Mouse (Mus musculus): ENCODE measurements at regions not wholly inside any gene's neighbourhood (a gene's known extent, or its start where the extent isn't known, plus 50 kb on each side); places are given as distances from the start of the nearest gene placed in this dataset.

- peaks cover 9% of the 10 kb centered on the region for H3K27me3 ChIP-seq (ENCODE audit: insufficient read depth, low read length)
- no peak for TF ChIP-seq GATA2 (IDR thresholded peaks at IDR 0.05; ENCODE audit: borderline replicate concordance, low read depth, low read length)
- TF ChIP-seq TAL1 (conservative IDR thresholded peaks at IDR 0.05; ENCODE audit: low read depth, low read length), result no peak
- TF ChIP-seq CTCF (IDR thresholded peaks at IDR 0.05; ENCODE audit: low read depth, low read length), result no peak
- no peak for TF ChIP-seq GATA1 (IDR thresholded peaks at IDR 0.05; ENCODE audit: borderline replicate concordance, low read length)
- no peak for TF ChIP-seq POLR2AphosphoS5 (IDR thresholded peaks at IDR 0.05; ENCODE audit: insufficient replicate concordance, low read depth, low read length)
- H3K4me3 ChIP-seq (ENCODE audit: low read depth, low read length), result no peak overlapping the region
- no peak for DNase-seq (ENCODE audit: low spot score)
- no peaks in the 10 kb centered on the region for H3K9me3 ChIP-seq (replicated peaks)
- ATAC-seq (ENCODE audit: extremely low read depth, insufficient number of reproducible peaks, low FRiP score, poor library complexity, severe bottlenecking), result no peak
- H3K4me1 ChIP-seq (ENCODE audit: insufficient read depth, low read depth, low read length), result no peaks in the 10 kb centered on the region
- H3K36me3 ChIP-seq (replicated peaks), result no peaks in the 10 kb centered on the region
Measured at GRCm38 (mm10) chr12:78074290-78074802, 119.7 kb upstream of the Gm6657 start.

GRCm38 (mm10) chr12:78077285-78077684 lies 116.8 kb upstream of the Gm6657 start:
- Histone ChIP-seq H3K27me3 (ENCODE audit: insufficient read depth, low read length) (peaks cover 7% of the 10 kb centered on the region), H3K4me3 (ENCODE audit: low read depth, low read length) (no peak overlapping the region), H3K36me3 (replicated peaks) (no peaks in the 10 kb centered on the region), H3K9me3 (replicated peaks) (no peaks in the 10 kb centered on the region), H3K4me1 (ENCODE audit: insufficient read depth, low read depth, low read length) (no peaks in the 10 kb centered on the region)
- DNase-seq (ENCODE audit: low spot score) (no peak), ATAC-seq (ENCODE audit: extremely low read depth, insufficient number of reproducible peaks, low FRiP score, poor library complexity, severe bottlenecking) (no peak)
- TF ChIP-seq GATA1 (IDR thresholded peaks at IDR 0.05; ENCODE audit: borderline replicate concordance, low read length), result no peak
- TF ChIP-seq TAL1 (conservative IDR thresholded peaks at IDR 0.05; ENCODE audit: low read depth, low read length), result no peak
- TF ChIP-seq CTCF (IDR thresholded peaks at IDR 0.05; ENCODE audit: low read depth, low read length), result no peak
- TF ChIP-seq POLR2AphosphoS5 (IDR thresholded peaks at IDR 0.05; ENCODE audit: insufficient replicate concordance, low read depth, low read length), result no peak
- no peak for TF ChIP-seq GATA2 (IDR thresholded peaks at IDR 0.05; ENCODE audit: borderline replicate concordance, low read depth, low read length)

- no peaks in the 10 kb centered on the region for H3K36me3 ChIP-seq (replicated peaks)
- no peak for ATAC-seq (ENCODE audit: extremely low read depth, insufficient number of reproducible peaks, low FRiP score, poor library complexity, severe bottlenecking)
- TF ChIP-seq TAL1 (conservative IDR thresholded peaks at IDR 0.05; ENCODE audit: low read depth, low read length), result no peak
- TF ChIP-seq POLR2AphosphoS5 (IDR thresholded peaks at IDR 0.05; ENCODE audit: insufficient replicate concordance, low read depth, low read length), result no peak
- no peak for TF ChIP-seq GATA2 (IDR thresholded peaks at IDR 0.05; ENCODE audit: borderline replicate concordance, low read depth, low read length)
- no peak for TF ChIP-seq CTCF (IDR thresholded peaks at IDR 0.05; ENCODE audit: low read depth, low read length)
- TF ChIP-seq GATA1 (IDR thresholded peaks at IDR 0.05; ENCODE audit: borderline replicate concordance, low read length), result no peak
- H3K4me1 ChIP-seq (ENCODE audit: insufficient read depth, low read depth, low read length), result no peaks in the 10 kb centered on the region
- no peak overlapping the region for H3K4me3 ChIP-seq (ENCODE audit: low read depth, low read length)
- no peak for DNase-seq (ENCODE audit: low spot score)
- no peaks in the 10 kb centered on the region for H3K9me3 ChIP-seq (replicated peaks)
- peaks cover 4% of the 10 kb centered on the region; the same call in 1 of the 2 replicates for H3K27me3 ChIP-seq (ENCODE audit: insufficient read depth, low read length)
Measured at GRCm38 (mm10) chr12:78082163-78082562, 111.9 kb upstream of the Gm6657 start.

- Histone ChIP-seq H3K36me3 (replicated peaks) (no peaks in the 10 kb centered on the region), H3K27me3 (ENCODE audit: insufficient read depth, low read length) (peaks cover 2% of the 10 kb centered on the region), H3K4me3 (ENCODE audit: low read depth, low read length) (no peak overlapping the region), H3K4me1 (ENCODE audit: insufficient read depth, low read depth, low read length) (no peaks in the 10 kb centered on the region), H3K9me3 (replicated peaks) (no peaks in the 10 kb centered on the region)
- TF ChIP-seq GATA2 (IDR thresholded peaks at IDR 0.05; ENCODE audit: borderline replicate concordance, low read depth, low read length) (no peak), TAL1 (conservative IDR thresholded peaks at IDR 0.05; ENCODE audit: low read depth, low read length) (no peak), GATA1 (IDR thresholded peaks at IDR 0.05; ENCODE audit: borderline replicate concordance, low read length) (no peak), CTCF (IDR thresholded peaks at IDR 0.05; ENCODE audit: low read depth, low read length) (no peak), POLR2AphosphoS5 (IDR thresholded peaks at IDR 0.05; ENCODE audit: insufficient replicate concordance, low read depth, low read length) (no peak)
- ATAC-seq (ENCODE audit: extremely low read depth, insufficient number of reproducible peaks, low FRiP score, poor library complexity, severe bottlenecking) (no peak), DNase-seq (ENCODE audit: low spot score) (no peak)
Measured at GRCm38 (mm10) chr12:78086016-78086415, 108.0 kb upstream of the Gm6657 start.

- ATAC-seq (ENCODE audit: extremely low read depth, insufficient number of reproducible peaks, low FRiP score, poor library complexity, severe bottlenecking), result no peak
- TF ChIP-seq TAL1 (conservative IDR thresholded peaks at IDR 0.05; ENCODE audit: low read depth, low read length), result no peak
- no peak for TF ChIP-seq CTCF (IDR thresholded peaks at IDR 0.05; ENCODE audit: low read depth, low read length)
- no peak for TF ChIP-seq GATA2 (IDR thresholded peaks at IDR 0.05; ENCODE audit: borderline replicate concordance, low read depth, low read length)
- no peak for TF ChIP-seq POLR2AphosphoS5 (IDR thresholded peaks at IDR 0.05; ENCODE audit: insufficient replicate concordance, low read depth, low read length)
- TF ChIP-seq GATA1 (IDR thresholded peaks at IDR 0.05; ENCODE audit: borderline replicate concordance, low read length), result no peak
- peaks cover 5% of the 10 kb centered on the region for H3K27me3 ChIP-seq (ENCODE audit: insufficient read depth, low read length)
- H3K36me3 ChIP-seq (replicated peaks), result no peaks in the 10 kb centered on the region
- no peaks in the 10 kb centered on the region for H3K4me1 ChIP-seq (ENCODE audit: insufficient read depth, low read depth, low read length)
- H3K9me3 ChIP-seq (replicated peaks), result no peaks in the 10 kb centered on the region
- no peak for DNase-seq (ENCODE audit: low spot score)
- no peak overlapping the region for H3K4me3 ChIP-seq (ENCODE audit: low read depth, low read length)
Measured at GRCm38 (mm10) chr12:78087921-78088320, 106.1 kb upstream of the Gm6657 start.

GRCm38 (mm10) chr12:78094471-78094870 lies 99.6 kb upstream of the Gm6657 start:
- H3K9me3 ChIP-seq (replicated peaks), result no peaks in the 10 kb centered on the region
- TF ChIP-seq GATA1 (IDR thresholded peaks at IDR 0.05; ENCODE audit: borderline replicate concordance, low read length) (no peak), POLR2AphosphoS5 (IDR thresholded peaks at IDR 0.05; ENCODE audit: insufficient replicate concordance, low read depth, low read length) (no peak), TAL1 (conservative IDR thresholded peaks at IDR 0.05; ENCODE audit: low read depth, low read length) (no peak), GATA2 (IDR thresholded peaks at IDR 0.05; ENCODE audit: borderline replicate concordance, low read depth, low read length) (no peak), CTCF (IDR thresholded peaks at IDR 0.05; ENCODE audit: low read depth, low read length) (no peak)
- ATAC-seq (ENCODE audit: extremely low read depth, insufficient number of reproducible peaks, low FRiP score, poor library complexity, severe bottlenecking) (no peak), DNase-seq (ENCODE audit: low spot score) (no peak)
- H3K4me3 ChIP-seq (ENCODE audit: low read depth, low read length), result no peak overlapping the region
- no peaks in the 10 kb centered on the region for H3K36me3 ChIP-seq (replicated peaks)
- no peaks in the 10 kb centered on the region for H3K4me1 ChIP-seq (ENCODE audit: insufficient read depth, low read depth, low read length)
- H3K27me3 ChIP-seq (ENCODE audit: insufficient read depth, low read length), result peaks cover 5% of the 10 kb centered on the region
